ENCODE assay signal across 8 mouse cellular contexts in genomic region chr2:30365281-30366069, GRCm38 (mm10). TPM values are rescaled to one million over a fixed set of nuclear protein-coding genes. Genes with fewer than 3 reads are reported as not detected.
A peak's percentile ranks its signal among the peaks of the same experiment; 100 is the strongest.
DNase-seq lines count a peak whose midpoint lies in the region; ATAC-seq lines count a peak whose summit lies in the region.

No protein-coding gene starts in this region.

- H3K27ac ChIP-seq in lung, embryonic 16.5 days (ENCODE audit: low read length) = peak overlapping the region; percentile 36; the same call in 1 of the 2 replicates
- no peak overlapping the region for H3K27ac ChIP-seq in forebrain, embryonic 15.5 days (replicated peaks)
- no peak overlapping the region for H3K27ac ChIP-seq in limb, embryonic 11.5 days (replicated peaks; ENCODE audit: low read depth, low read length)
- H3K27ac ChIP-seq in stomach, embryonic 14.5 days (ENCODE audit: low read length) = no peak overlapping the region

- DNase-seq in lung, postnatal 4 days = no peak
- no peak for DNase-seq in limb, embryonic 11.5 days (ENCODE audit: low spot score)
- DNase-seq in Muller cell, postnatal 12 days (ENCODE audit: inconsistent ontology term) = no peak
- DNase-seq in thymus, postnatal 14 days = no peak
- no peak for DNase-seq in right cerebral cortex, postnatal 36 days (ENCODE audit: low spot score in 2 of 2)

- ATAC-seq in lung, embryonic 16.5 days (ENCODE audit: low read depth) = no peak
- no peak for ATAC-seq in forebrain, embryonic 15.5 days (replicated peaks)
- ATAC-seq in limb, embryonic 11.5 days (ENCODE audit: insufficient number of reproducible peaks, low FRiP score, low TSS enrichment, low read depth) = no peak
- ATAC-seq in stomach, embryonic 14.5 days (ENCODE audit: insufficient number of reproducible peaks, insufficient read depth, low FRiP score, low read depth) = no peak

- 89% methylated on average over 2 of the region's 2 CpGs for WGBS in lung, embryonic 16.5 days
- WGBS in forebrain, embryonic 15.5 days = 91% methylated on average over 2 of the region's 2 CpGs
- 93% methylated on average over 2 of the region's 2 CpGs for WGBS in limb, embryonic 11.5 days
- WGBS in stomach, embryonic 14.5 days = 81% methylated on average over 2 of the region's 2 CpGs

- peak overlapping the region; percentile 74; the same call in 1 of the 2 replicates for H3K9ac ChIP-seq in lung, embryonic 16.5 days (ENCODE audit: low read length)
- peak overlapping the region; percentile 82 for H3K9ac ChIP-seq in forebrain, embryonic 15.5 days (replicated peaks)
- H3K9ac ChIP-seq in limb, embryonic 11.5 days (ENCODE audit: low read length) = peak overlapping the region; percentile 75
- peak overlapping the region; percentile 82; the same call in 1 of the 2 replicates for H3K9ac ChIP-seq in stomach, embryonic 14.5 days (replicated peaks; ENCODE audit: low read depth, low read length)

- H3K4me3 ChIP-seq in lung, embryonic 16.5 days (ENCODE audit: low read length) = peak overlapping the region; percentile 67
- H3K4me3 ChIP-seq in forebrain, embryonic 15.5 days = peak overlapping the region; percentile 60
- peak overlapping the region; percentile 97; the same call in 1 of the 2 replicates for H3K4me3 ChIP-seq in limb, embryonic 11.5 days (ENCODE audit: low read depth, low read length)
- H3K4me3 ChIP-seq in stomach, embryonic 14.5 days (ENCODE audit: low read depth, low read length) = no peak overlapping the region

- no peaks in the 10 kb centered on the region for H3K9me3 ChIP-seq in lung, embryonic 16.5 days (ENCODE audit: control insufficient read depth, low read length)
- no peaks in the 10 kb centered on the region for H3K9me3 ChIP-seq in forebrain, embryonic 15.5 days
- H3K9me3 ChIP-seq in limb, embryonic 11.5 days (ENCODE audit: control insufficient read depth, low read length) = no peaks in the 10 kb centered on the region
- H3K9me3 ChIP-seq in stomach, embryonic 14.5 days (ENCODE audit: control insufficient read depth, low read depth, low read length) = no peaks in the 10 kb centered on the region

- H3K4me2 ChIP-seq in lung, embryonic 16.5 days (ENCODE audit: low read depth, low read length) = peak overlapping the region; percentile 85
- peak overlapping the region; percentile 82 for H3K4me2 ChIP-seq in forebrain, embryonic 15.5 days (replicated peaks)
- H3K4me2 ChIP-seq in limb, embryonic 11.5 days (ENCODE audit: low read depth, severe bottlenecking) = peak overlapping the region; percentile 70; the same call in 1 of the 2 replicates
- peak overlapping the region; percentile 91 for H3K4me2 ChIP-seq in stomach, embryonic 14.5 days (replicated peaks; ENCODE audit: low read depth, low read length)

- H3K4me1 ChIP-seq in lung, embryonic 16.5 days (replicated peaks; ENCODE audit: control insufficient read depth, insufficient read depth, low read length) = peaks cover 12% of the 10 kb centered on the region
- H3K4me1 ChIP-seq in forebrain, embryonic 15.5 days = peaks cover 15% of the 10 kb centered on the region
- peaks cover 11% of the 10 kb centered on the region for H3K4me1 ChIP-seq in limb, embryonic 11.5 days (ENCODE audit: control insufficient read depth, insufficient read depth, low read length)
- peaks cover 10% of the 10 kb centered on the region; the same call in 1 of the 2 replicates for H3K4me1 ChIP-seq in stomach, embryonic 14.5 days (ENCODE audit: control insufficient read depth, insufficient read depth, low read length)

- no peaks in the 10 kb centered on the region for H3K27me3 ChIP-seq in lung, embryonic 16.5 days (ENCODE audit: control insufficient read depth, insufficient read depth, low read depth, low read length)
- H3K27me3 ChIP-seq in forebrain, embryonic 15.5 days = no peaks in the 10 kb centered on the region
- H3K27me3 ChIP-seq in limb, embryonic 11.5 days (ENCODE audit: control insufficient read depth, insufficient read depth, low read length) = no peaks in the 10 kb centered on the region
- H3K27me3 ChIP-seq in stomach, embryonic 14.5 days (ENCODE audit: control insufficient read depth, insufficient read depth, low read length) = no peaks in the 10 kb centered on the region

- peaks cover 26% of the 10 kb centered on the region for H3K36me3 ChIP-seq in lung, embryonic 16.5 days (ENCODE audit: control insufficient read depth, insufficient read depth, low read length)
- H3K36me3 ChIP-seq in forebrain, embryonic 15.5 days = peaks cover 33% of the 10 kb centered on the region
- H3K36me3 ChIP-seq in limb, embryonic 11.5 days (ENCODE audit: control insufficient read depth, insufficient read depth, low read length) = peaks cover 11% of the 10 kb centered on the region
- peaks cover 27% of the 10 kb centered on the region for H3K36me3 ChIP-seq in stomach, embryonic 14.5 days (ENCODE audit: control insufficient read depth, insufficient read depth, low read length)

RNA-seq across cellular contexts. Expression of gene Miga2, which starts 1.4 kb away (rescaled TPM):
- 23.4 and 24.8 TPM in 2 replicates for polyA plus RNA-seq in lung, embryonic 16.5 days (2015; fragmentation: Nextera tagmentation; extraction: Ambion mirVana)
- 27.2 and 27.6 TPM in 2 replicates for polyA plus RNA-seq in forebrain, embryonic 15.5 days (2015; fragmentation: Nextera tagmentation; extraction: Ambion mirVana)
- 19.5 and 20.1 TPM in 2 replicates for polyA plus RNA-seq in limb, embryonic 11.5 days (2014; fragmentation: Nextera tagmentation; extraction: Ambion mirVana)
- 21.2 and 21.7 TPM in 2 replicates for polyA plus RNA-seq in stomach, embryonic 14.5 days (2014; fragmentation: Nextera tagmentation; extraction: Ambion mirVana)

RNA-seq across cellular contexts. Expression of gene Sh3glb2, which starts 6.3 kb away (rescaled TPM):
- 81.5 and 83.9 TPM in 2 replicates for polyA plus RNA-seq in lung, embryonic 16.5 days (2015; fragmentation: Nextera tagmentation; extraction: Ambion mirVana)
- 160 and 165 TPM in 2 replicates for polyA plus RNA-seq in forebrain, embryonic 15.5 days (2015; fragmentation: Nextera tagmentation; extraction: Ambion mirVana)
- polyA plus RNA-seq in limb, embryonic 11.5 days (2014; fragmentation: Nextera tagmentation; extraction: Ambion mirVana) = 49.0 and 59.9 TPM in 2 replicates
- 90.0 and 93.7 TPM in 2 replicates for polyA plus RNA-seq in stomach, embryonic 14.5 days (2014; fragmentation: Nextera tagmentation; extraction: Ambion mirVana)

RNA-seq across cellular contexts. Expression of gene Dolpp1, which starts 26.6 kb away (rescaled TPM):
- 49.6 and 52.6 TPM in 2 replicates for polyA plus RNA-seq in lung, embryonic 16.5 days (2015; fragmentation: Nextera tagmentation; extraction: Ambion mirVana)
- polyA plus RNA-seq in forebrain, embryonic 15.5 days (2015; fragmentation: Nextera tagmentation; extraction: Ambion mirVana) = 60.0 and 60.3 TPM in 2 replicates
- 33.0 and 33.1 TPM in 2 replicates for polyA plus RNA-seq in limb, embryonic 11.5 days (2014; fragmentation: Nextera tagmentation; extraction: Ambion mirVana)
- polyA plus RNA-seq in stomach, embryonic 14.5 days (2014; fragmentation: Nextera tagmentation; extraction: Ambion mirVana) = 35.8 and 37.8 TPM in 2 replicates

RNA-seq across cellular contexts. Expression of gene Crat, which starts 50.1 kb away (rescaled TPM):
- 39.3 and 42.4 TPM in 2 replicates for polyA plus RNA-seq in lung, embryonic 16.5 days (2015; fragmentation: Nextera tagmentation; extraction: Ambion mirVana)
- polyA plus RNA-seq in forebrain, embryonic 15.5 days (2015; fragmentation: Nextera tagmentation; extraction: Ambion mirVana) = 20.5 and 22.6 TPM in 2 replicates
- polyA plus RNA-seq in limb, embryonic 11.5 days (2014; fragmentation: Nextera tagmentation; extraction: Ambion mirVana) = 25.6 and 27.9 TPM in 2 replicates
- polyA plus RNA-seq in stomach, embryonic 14.5 days (2014; fragmentation: Nextera tagmentation; extraction: Ambion mirVana) = 27.3 and 30.0 TPM in 2 replicates

RNA-seq across cellular contexts. Expression of gene Ptpa, which starts 50.4 kb away (rescaled TPM):
- polyA plus RNA-seq in lung, embryonic 16.5 days (2015; fragmentation: Nextera tagmentation; extraction: Ambion mirVana) = 163 TPM in 2 replicates
- polyA plus RNA-seq in forebrain, embryonic 15.5 days (2015; fragmentation: Nextera tagmentation; extraction: Ambion mirVana) = 146 and 152 TPM in 2 replicates
- 74.4 and 83.3 TPM in 2 replicates for polyA plus RNA-seq in limb, embryonic 11.5 days (2014; fragmentation: Nextera tagmentation; extraction: Ambion mirVana)
- polyA plus RNA-seq in stomach, embryonic 14.5 days (2014; fragmentation: Nextera tagmentation; extraction: Ambion mirVana) = 82.6 and 85.4 TPM in 2 replicates
